Mouse (Mus musculus) forebrain, embryonic 12.5 days (tissue): Measurements from ENCODE around the gene Olfr15. TPM values are rescaled to one million over a fixed set of nuclear protein-coding genes. Genes with fewer than 3 reads are reported as not detected.
"Not testable (repeated sequence)": the region's sequence is repeated elsewhere in the genome, so short reads cannot be mapped to it uniquely, and the experiment has no call there.

Experiments
- ATAC-seq: fragments of 200-750 bp; cut with Nextera tagmentation; 2 replicates; pipeline ENCODE4 v1.8.0; 2017; ENCODE audit warnings: moderate TSS enrichment; ENCODE audit not compliant: low FRiP score
- H3K27ac ChIP-seq: fragments of 300-500 bp; sonication (generic); 2 replicates; pipeline ENCODE4 v1.5.1; 2016; ENCODE audit warnings: mild to moderate bottlenecking
- H3K27me3 ChIP-seq: fragments of 300-500 bp; sonication (generic); 2 replicates; pipeline ENCODE4 v1.6.1; 2016; ENCODE audit warnings: mild to moderate bottlenecking
- H3K36me3 ChIP-seq: fragments of 300-500 bp; sonication (generic); replicated peaks from 2 replicates; pipeline ENCODE4 v1.6.1; 2016; ENCODE audit warnings: mild to moderate bottlenecking
- H3K4me1 ChIP-seq: fragments of 300-500 bp; sonication (generic); 2 replicates; pipeline ENCODE4 v1.6.1; 2016
- H3K4me2 ChIP-seq: fragments of 300-500 bp; sonication (generic); 2 replicates; pipeline ENCODE4 v1.6.1; 2016; ENCODE audit warnings: mild to moderate bottlenecking, moderate library complexity
- H3K4me3 ChIP-seq: fragments of 300-500 bp; sonication (generic); replicated peaks from 2 replicates; pipeline ENCODE4 v1.5.1; 2016; ENCODE audit warnings: mild to moderate bottlenecking
- H3K9ac ChIP-seq: fragments of 300-500 bp; sonication (generic); 2 replicates; pipeline ENCODE4 v1.6.1; 2016; ENCODE audit warnings: mild to moderate bottlenecking
- H3K9me3 ChIP-seq: fragments of 300-500 bp; sonication (generic); 2 replicates; pipeline ENCODE4 v1.6.1; 2016
- WGBS: fragments of 180-500 bp; shearing (Covaris S2); methylation state at CpG from one replicate; pipeline ENCODE4 v1.1.7; 2016; 5-methylcytosine and 5-hydroxymethylcytosine counted together
- polyA plus RNA-seq: library from polyadenylated mRNA; unstranded; fragments of >200 nt; fragmentation: Nextera tagmentation; extraction: Ambion mirVana; gene quantifications from 2 replicates; pipeline ENCODE4 v1.2.1, GENCODE M21; 2016

The Olfr15 gene
- 0.60 and 1.1 TPM in 2 replicates for polyA plus RNA-seq

GRCm38 (mm10) chr16:3830588-3831109 is at the start of gene Olfr15:
Gene Olfr15 (plus strand): TSS chr16:3830878.
- Histone ChIP-seq H3K9me3 (no peaks in the 10 kb centered on the region), H3K27me3 (no peaks in the 10 kb centered on the region), H3K9ac (no peak within 1 kb of the TSS), H3K4me3 (no peak within 1 kb of the TSS), H3K4me1 (no peaks in the 10 kb centered on the region), H3K4me2 (no peak within 1 kb of the TSS), H3K36me3 (no peaks in the 10 kb centered on the region), H3K27ac (no peak within 1 kb of the TSS)
- no peak for ATAC-seq

DNA sequence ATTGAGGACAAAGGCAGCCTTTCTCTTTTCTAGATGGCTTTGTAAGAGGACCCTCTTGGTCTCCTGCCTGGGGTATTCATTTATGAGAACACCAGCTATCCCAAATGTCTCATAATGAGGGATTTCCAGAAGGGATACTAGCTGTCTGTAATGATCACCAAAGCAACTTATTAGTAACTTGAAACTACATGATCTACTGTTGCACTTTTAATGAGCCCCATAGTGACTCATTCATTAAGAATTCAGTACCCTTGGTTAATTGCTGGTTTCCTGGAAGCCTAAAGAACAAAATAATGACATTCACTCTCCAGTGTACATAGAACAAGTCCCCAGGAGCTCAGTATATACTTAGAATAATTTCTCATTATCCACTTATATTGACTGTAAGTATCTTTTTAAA is 49.4 kb upstream of the Olfr15 start:
- Histone ChIP-seq H3K4me2 (no peak overlapping the region), H3K36me3 (no peaks in the 10 kb centered on the region), H3K9ac (no peak overlapping the region), H3K4me3 (no peak overlapping the region), H3K27me3 (peaks cover 4% of the 10 kb centered on the region; the same call in 1 of the 2 replicates), H3K4me1 (no peaks in the 10 kb centered on the region), H3K27ac (no peak overlapping the region), H3K9me3 (no peaks in the 10 kb centered on the region)
- no peak for ATAC-seq

DNA sequence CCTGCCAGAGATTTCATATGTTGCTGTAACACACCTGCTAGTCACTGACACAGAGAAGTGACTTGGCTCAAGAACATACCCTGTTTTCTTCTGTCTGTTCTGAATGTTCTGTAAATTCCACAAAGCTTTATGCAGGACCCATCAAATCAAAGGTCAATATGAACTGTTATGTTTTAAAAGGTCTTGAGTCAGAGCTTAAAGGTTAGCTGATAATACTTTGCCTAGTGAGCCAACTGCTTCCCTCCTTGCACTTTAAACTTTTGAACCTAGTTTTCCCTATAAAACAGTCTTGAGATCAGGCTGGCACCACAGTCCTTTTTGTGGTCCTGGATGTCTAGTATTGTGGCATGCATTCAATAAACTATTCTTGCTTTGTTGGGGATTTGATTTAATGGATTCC is 42.3 kb upstream of the Olfr15 start:
- Histone ChIP-seq H3K9ac (no peak overlapping the region), H3K4me3 (no peak overlapping the region), H3K27me3 (no peaks in the 10 kb centered on the region), H3K9me3 (no peaks in the 10 kb centered on the region), H3K27ac (no peak overlapping the region), H3K36me3 (no peaks in the 10 kb centered on the region), H3K4me2 (no peak overlapping the region), H3K4me1 (no peaks in the 10 kb centered on the region)
- no peak for ATAC-seq

DNA sequence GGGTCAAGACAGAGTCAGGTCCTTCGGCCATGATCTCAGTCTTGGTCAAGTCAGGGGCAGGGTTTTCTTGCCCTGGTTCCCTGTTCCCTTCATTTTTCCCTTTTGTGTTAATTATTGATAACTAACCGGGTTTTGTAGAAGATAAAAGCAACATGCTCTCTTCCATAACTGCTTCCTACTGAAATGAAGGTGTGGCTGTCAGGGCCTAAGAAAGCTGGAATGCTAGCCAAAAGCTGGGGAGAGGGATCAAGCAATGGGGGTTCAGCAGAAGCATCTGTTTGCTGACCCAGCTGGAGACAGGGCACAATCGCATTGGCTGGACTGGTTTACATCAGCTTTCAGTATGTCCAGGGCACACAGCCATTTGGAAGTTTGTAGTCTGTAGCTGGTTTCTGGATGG is 22.5 kb upstream of the Olfr15 start:
- no peak overlapping the region for H3K4me3 ChIP-seq
- no peak overlapping the region for H3K9ac ChIP-seq
- no peak for ATAC-seq
- H3K27ac ChIP-seq: no peak overlapping the region
- H3K9me3 ChIP-seq: no peaks in the 10 kb centered on the region
- no peaks in the 10 kb centered on the region for H3K36me3 ChIP-seq
- no peaks in the 10 kb centered on the region for H3K27me3 ChIP-seq
- H3K4me1 ChIP-seq: no peaks in the 10 kb centered on the region
- WGBS: 87% methylated on average over 3 of the region's 3 CpGs
- no peak overlapping the region for H3K4me2 ChIP-seq

- WGBS: 81% methylated on average over 6 of the region's 6 CpGs
- not testable (repeated sequence) for ATAC-seq, H3K36me3 ChIP-seq
These were observed 16.0 kb upstream of the Olfr15 start for GRCm38 (mm10) chr16:3814667-3815066.

DNA sequence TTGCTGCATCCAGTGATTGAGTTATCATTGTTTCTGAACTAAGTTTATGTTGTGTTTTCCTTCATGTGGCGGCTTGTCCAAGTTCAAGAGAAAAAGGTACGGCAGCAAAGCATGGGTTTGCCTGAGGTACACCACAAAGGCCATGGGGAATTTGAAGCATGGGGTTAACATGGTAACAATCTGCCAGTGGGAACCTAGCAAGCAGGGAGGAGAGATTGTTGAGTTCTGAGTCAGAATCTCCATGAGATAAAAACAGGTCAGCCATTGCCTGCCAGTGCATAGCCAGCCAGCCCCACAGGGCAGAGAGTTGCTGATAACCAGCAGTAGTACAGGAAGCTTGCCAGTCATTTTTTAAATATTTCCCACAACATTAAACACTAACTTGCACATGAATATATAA is 10.5 kb upstream of the Olfr15 start:
- no peak for ATAC-seq
- WGBS: 93% methylated on average over 2 of the region's 2 CpGs
- Histone ChIP-seq H3K9me3 (no peaks in the 10 kb centered on the region), H3K27me3 (no peaks in the 10 kb centered on the region), H3K27ac (no peak overlapping the region), H3K9ac (no peak overlapping the region), H3K4me2 (no peak overlapping the region), H3K36me3 (no peaks in the 10 kb centered on the region), H3K4me3 (no peak overlapping the region), H3K4me1 (no peaks in the 10 kb centered on the region)

More at GRCm38 (mm10) chr16:3814667-3815066, 16.0 kb upstream of the Olfr15 start:
- H3K9ac ChIP-seq, H3K4me3 ChIP-seq, H3K4me1 ChIP-seq, H3K27me3 ChIP-seq, H3K4me2 ChIP-seq, H3K9me3 ChIP-seq, H3K27ac ChIP-seq: not testable (repeated sequence)

DNA sequence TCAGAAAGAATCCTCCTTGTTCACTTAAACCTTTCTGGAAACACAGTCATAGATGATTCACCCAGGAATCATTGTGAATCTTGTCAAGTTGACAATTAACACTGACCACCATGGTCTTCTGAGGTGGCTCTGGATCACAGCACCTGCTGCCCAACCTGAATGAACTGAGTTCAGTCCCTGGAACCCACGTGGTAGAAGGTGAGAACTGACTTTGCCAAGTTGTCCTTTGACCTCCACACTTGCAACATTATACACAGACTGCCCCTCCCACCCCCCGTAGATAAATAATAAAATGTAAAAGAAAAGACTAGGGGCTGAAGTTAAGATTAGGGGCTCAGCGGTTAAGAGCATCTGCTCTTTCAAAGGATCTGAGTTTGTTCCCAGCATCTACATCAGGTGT is 2.7 kb upstream of the Olfr15 start:
- H3K27me3 ChIP-seq: no peaks in the 10 kb centered on the region
- no peaks in the 10 kb centered on the region for H3K4me1 ChIP-seq
- no peak for ATAC-seq
- H3K9me3 ChIP-seq: no peaks in the 10 kb centered on the region
- WGBS: 59% methylated on average over 3 of the region's 3 CpGs
- no peak overlapping the region for H3K4me3 ChIP-seq
- no peak overlapping the region for H3K27ac ChIP-seq
- H3K9ac ChIP-seq: no peak overlapping the region
- H3K4me2 ChIP-seq: no peak overlapping the region
- no peaks in the 10 kb centered on the region for H3K36me3 ChIP-seq

DNA sequence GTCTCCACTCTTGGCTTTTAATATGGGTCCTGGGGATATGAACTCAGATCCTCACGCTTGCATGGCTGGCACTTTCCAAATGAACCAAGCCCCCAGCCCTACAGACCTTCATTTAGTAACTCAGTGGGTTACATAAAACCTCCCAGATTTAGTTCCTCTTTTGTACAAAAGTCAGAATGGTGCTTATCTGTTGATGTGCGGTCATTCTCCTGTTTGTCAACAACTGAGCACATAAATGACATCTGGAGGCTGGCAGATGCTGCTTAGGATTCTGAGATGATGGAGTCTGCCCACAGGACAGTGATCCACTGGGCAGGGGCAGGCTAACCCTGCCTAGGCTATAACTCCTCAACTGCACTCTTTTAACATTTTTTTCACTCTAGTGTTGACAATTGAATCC is 951 bp upstream of the Olfr15 start:
- 88% methylated on average over 2 of the region's 2 CpGs for WGBS
- Histone ChIP-seq H3K27ac (no peak overlapping the region), H3K9me3 (no peaks in the 10 kb centered on the region), H3K9ac (no peak overlapping the region), H3K27me3 (no peaks in the 10 kb centered on the region), H3K36me3 (no peaks in the 10 kb centered on the region), H3K4me3 (no peak overlapping the region), H3K4me2 (no peak overlapping the region), H3K4me1 (no peaks in the 10 kb centered on the region)
- no peak for ATAC-seq

DNA sequence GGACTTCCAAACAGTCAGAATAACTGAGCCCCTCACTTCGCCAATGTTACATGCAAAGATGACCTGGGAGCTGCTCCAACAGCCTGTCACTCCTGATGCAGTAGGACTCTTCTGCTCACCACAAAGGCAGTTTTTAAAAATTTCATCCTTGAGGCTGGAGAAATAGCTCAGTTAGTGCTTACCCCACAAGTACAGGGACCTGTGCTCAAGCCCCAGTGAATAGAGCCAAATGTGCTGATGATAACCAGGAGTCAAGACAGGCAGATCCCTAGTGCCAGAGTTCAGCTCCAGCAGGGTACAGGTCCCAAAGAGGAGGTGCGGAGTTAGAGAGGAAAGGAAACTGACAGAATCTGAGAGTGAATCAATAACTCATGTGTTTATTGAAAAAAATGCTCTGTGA is 4.8 kb downstream of the Olfr15 start:
- Histone ChIP-seq H3K4me1 (no peaks in the 10 kb centered on the region), H3K9ac (no peak overlapping the region), H3K9me3 (no peaks in the 10 kb centered on the region), H3K4me2 (no peak overlapping the region), H3K27ac (no peak overlapping the region), H3K27me3 (0 out of 2 replicates have a peak, but pooled peaks cover 3% of the 10 kb centered on the region), H3K36me3 (no peaks in the 10 kb centered on the region), H3K4me3 (no peak overlapping the region)
- WGBS: 70% methylated on average over 2 of the region's 2 CpGs
- ATAC-seq: no peak

DNA sequence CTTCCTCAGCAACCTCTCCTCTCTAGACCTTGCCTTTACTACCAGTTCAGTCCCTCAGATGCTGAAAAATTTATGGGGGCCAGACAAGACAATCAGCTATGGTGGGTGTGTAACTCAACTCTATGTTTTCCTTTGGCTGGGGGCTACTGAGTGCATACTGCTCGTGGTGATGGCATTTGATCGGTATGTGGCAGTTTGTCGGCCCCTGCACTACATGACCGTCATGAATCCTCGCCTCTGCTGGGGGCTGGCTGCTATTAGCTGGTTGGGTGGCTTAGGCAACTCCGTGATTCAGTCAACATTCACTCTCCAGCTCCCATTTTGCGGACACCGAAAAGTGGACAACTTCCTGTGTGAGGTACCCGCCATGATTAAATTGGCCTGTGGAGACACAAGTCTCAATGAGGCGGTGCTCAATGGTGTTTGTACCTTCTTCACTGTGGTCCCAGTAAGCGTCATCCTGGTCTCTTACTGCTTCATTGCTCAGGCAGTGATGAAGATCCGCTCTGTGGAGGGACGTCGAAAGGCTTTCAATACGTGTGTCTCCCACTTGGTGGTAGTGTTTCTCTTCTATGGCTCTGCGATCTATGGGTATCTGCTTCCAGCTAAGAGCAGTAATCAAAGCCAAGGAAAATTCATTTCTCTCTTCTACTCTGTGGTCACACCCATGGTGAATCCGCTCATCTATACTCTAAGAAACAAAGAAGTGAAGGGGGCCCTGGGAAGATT is 8.6 kb downstream of the Olfr15 start:
- H3K9me3 ChIP-seq: no peaks in the 10 kb centered on the region
- no peak overlapping the region for H3K9ac ChIP-seq
- H3K4me3 ChIP-seq: no peak overlapping the region
- no peaks in the 10 kb centered on the region for H3K36me3 ChIP-seq
- ATAC-seq: no peak
- H3K4me1 ChIP-seq: no peaks in the 10 kb centered on the region
- H3K27ac ChIP-seq: no peak overlapping the region
- WGBS: 66% methylated on average over 17 of the region's 17 CpGs
- H3K4me2 ChIP-seq: no peak overlapping the region
- 0 out of 2 replicates have a peak, but pooled peaks cover 3% of the 10 kb centered on the region for H3K27me3 ChIP-seq

GRCm38 (mm10) chr16:3842989-3843388 is 12.3 kb downstream of the Olfr15 start:
- WGBS: 35% methylated on average over 4 of the region's 4 CpGs
- 0 out of 2 replicates have a peak, but pooled peaks cover 3% of the 10 kb centered on the region for H3K27me3 ChIP-seq
- ATAC-seq: no peak

GRCm38 (mm10) chr16:3843796-3844195 is 13.1 kb downstream of the Olfr15 start:
- no peak for ATAC-seq
- H3K4me2 ChIP-seq: no peak overlapping the region
- no peak overlapping the region for H3K27ac ChIP-seq
- peaks cover 7% of the 10 kb centered on the region for H3K4me1 ChIP-seq
- H3K4me3 ChIP-seq: no peak overlapping the region
- 79% methylated on average over 1 of the region's 1 CpGs for WGBS
- H3K36me3 ChIP-seq: no peaks in the 10 kb centered on the region
- H3K27me3 ChIP-seq: 0 out of 2 replicates have a peak, but pooled peaks cover 1% of the 10 kb centered on the region
- no peak overlapping the region for H3K9ac ChIP-seq
- no peaks in the 10 kb centered on the region for H3K9me3 ChIP-seq

More at GRCm38 (mm10) chr16:3842989-3843388, 12.3 kb downstream of the Olfr15 start:
- Histone ChIP-seq H3K4me3 (no peak overlapping the region), H3K4me2 (no peak overlapping the region), H3K9ac (no peak overlapping the region), H3K36me3 (no peaks in the 10 kb centered on the region), H3K4me1 (peaks cover 6% of the 10 kb centered on the region), H3K27ac (no peak overlapping the region), H3K9me3 (no peaks in the 10 kb centered on the region)
